Mouse (Mus musculus): ENCODE data around the gene Hcst. TPM values are rescaled to one million over a fixed set of nuclear protein-coding genes. Genes with fewer than 3 reads are reported as not detected.
A peak's percentile ranks its signal among the peaks of the same experiment; 100 is the strongest.

The Hcst gene
- total and polyA plus RNA-seq, 3 experiments: 7.1 to 28.1 TPM; not detected in 1

DNA sequence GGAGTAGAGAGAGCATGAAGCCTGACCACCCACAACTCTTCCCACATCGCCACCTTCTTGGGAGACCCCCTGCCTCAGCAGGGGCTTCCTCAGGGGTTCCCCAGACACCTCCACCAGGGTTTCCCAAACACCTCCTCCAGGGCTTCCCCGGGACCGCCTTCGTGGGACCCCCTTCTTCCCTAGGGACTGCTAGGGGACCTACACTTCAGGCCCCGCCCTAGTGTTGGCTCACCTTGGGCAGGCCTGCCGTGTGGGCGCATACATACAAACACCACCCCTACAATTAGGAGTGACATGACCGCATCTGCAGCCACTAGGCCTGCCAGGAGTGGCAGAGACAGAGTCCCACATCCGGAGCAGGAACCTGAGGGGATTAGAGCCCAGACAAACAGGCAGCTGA lies 1.8 kb downstream of the Hcst start:
- Histone ChIP-seq H3K36me3 (ENCODE audit: control insufficient read depth in 1 of 2, insufficient read depth in 2 of 2, low read length in 2 of 2) (peaks cover 0 to 21% of the 10 kb centered on the region in 2 experiments; a peak in 2 of 4 replicates), H3K9me3 (replicated peaks; ENCODE audit: insufficient read depth, low read length) (no peaks in the 10 kb centered on the region), H3K4me1 (ENCODE audit: control insufficient read depth in 1 of 2, insufficient read depth in 2 of 2, low read length in 2 of 2) (peaks cover 0 to 36% of the 10 kb centered on the region in 2 experiments; a peak in 3 of 4 replicates), H3K27me3 (ENCODE audit: control insufficient read depth in 1 of 2, insufficient read depth in 2 of 2, low read length in 2 of 2) (no peaks in the 10 kb centered on the region), H3K9ac (ENCODE audit: control insufficient read depth, low read depth, low read length, poor library complexity, severe bottlenecking) (no peak overlapping the region), H3K79me2 (ENCODE audit: control insufficient read depth, insufficient read depth, low read length, poor library complexity) (peaks cover 18% of the 10 kb centered on the region), H3K27ac (ENCODE audit: control insufficient read depth, low read depth, low read length) (no peak overlapping the region), H3K4me3 (ENCODE audit: control insufficient read depth in 1 of 2, insufficient read depth in 1 of 2, low read depth in 2 of 2, low read length in 2 of 2) (no peak overlapping the region)
- no peak for TF ChIP-seq ETS1 (IDR thresholded peaks at IDR 0.05; ENCODE audit: low read depth, low read length)
- TF ChIP-seq MYC (IDR thresholded peaks at IDR 0.05; ENCODE audit: low read depth, low read length): no peak
- TF ChIP-seq RCOR1 (IDR thresholded peaks at IDR 0.05; ENCODE audit: low read depth, low read length): no peak
- TF ChIP-seq BHLHE40 (IDR thresholded peaks at IDR 0.05; ENCODE audit: borderline replicate concordance, low read depth, low read length): no peak
- DNase-seq (ENCODE audit: low read depth, low spot score): no peak

DNA sequence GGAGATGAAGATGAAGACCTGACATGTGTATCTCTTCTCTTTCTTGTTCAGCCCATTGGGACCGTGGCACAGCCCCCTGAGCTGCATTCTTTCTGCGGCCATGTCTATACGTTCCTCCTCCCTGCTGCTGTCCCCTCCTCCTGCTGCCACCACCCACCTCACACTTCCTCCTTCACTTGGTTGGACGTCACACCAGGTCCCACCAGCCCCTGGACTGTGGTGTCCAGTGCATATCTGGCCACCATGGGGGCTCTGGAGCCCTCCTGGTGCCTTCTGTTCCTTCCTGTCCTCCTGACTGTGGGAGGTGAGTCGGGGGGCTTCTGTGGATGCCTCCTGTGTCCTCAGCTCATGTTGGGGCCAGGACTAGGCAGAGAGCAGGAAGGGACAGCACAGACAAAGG lies 6.1 kb downstream of the Hcst start, which contains the start of gene Tyrobp:
Gene Tyrobp, plus strand, starts transcription at position 165 of the 400 bp plus-strand sequence.
- no peaks in the 10 kb centered on the region for H3K9me3 ChIP-seq (replicated peaks; ENCODE audit: insufficient read depth, low read length)
- peaks cover 3 to 25% of the 10 kb centered on the region in 2 experiments for H3K4me1 ChIP-seq (ENCODE audit: control insufficient read depth in 1 of 2, insufficient read depth in 2 of 2, low read length in 2 of 2)
- TF ChIP-seq BHLHE40 (IDR thresholded peaks at IDR 0.05; ENCODE audit: borderline replicate concordance, low read depth, low read length) (no peak), NELFE (IDR thresholded peaks at IDR 0.05; ENCODE audit: low read depth, low read length) (no peak), ELF1 (IDR thresholded peaks at IDR 0.05; ENCODE audit: low read depth, low read length) (no peak), CTCF (IDR thresholded peaks at IDR 0.05 in 2 of 3, conservative IDR thresholded peaks at IDR 0.05 in 1 of 3; ENCODE audit: control insufficient read depth in 1 of 3, insufficient read depth in 1 of 3, low read depth in 2 of 3, low read length in 3 of 3, poor library complexity in 1 of 3, severe bottlenecking in 1 of 3) (no peak), NRF1 (IDR thresholded peaks at IDR 0.05; ENCODE audit: insufficient read depth, low read depth, low read length, poor library complexity, severe bottlenecking) (no peak), USF2 (IDR thresholded peaks at IDR 0.05; ENCODE audit: borderline replicate concordance in 1 of 2, insufficient read depth in 1 of 2, low read depth in 1 of 2, low read length in 2 of 2) (no peak), CHD2 (IDR thresholded peaks at IDR 0.05; ENCODE audit: low read length) (no peak), KAT2A (conservative IDR thresholded peaks at IDR 0.05; ENCODE audit: low read depth, low read length) (no peak), MYC (IDR thresholded peaks at IDR 0.05; ENCODE audit: low read depth, low read length) (no peak), TCF12 (IDR thresholded peaks at IDR 0.05; ENCODE audit: low read depth, low read length) (no peak), ZNF384 (IDR thresholded peaks at IDR 0.05; ENCODE audit: low read depth, low read length) (no peak), GABPA (IDR thresholded peaks at IDR 0.05; ENCODE audit: low read depth, low read length) (no peak), UBTF (IDR thresholded peaks at IDR 0.05; ENCODE audit: borderline replicate concordance, insufficient read depth, low read depth, low read length) (no peak), HCFC1 (IDR thresholded peaks at IDR 0.05; ENCODE audit: low read depth, low read length) (no peak), ZC3H11A (IDR thresholded peaks at IDR 0.05; ENCODE audit: low read depth, low read length) (no peak), MAZ (IDR thresholded peaks at IDR 0.05; ENCODE audit: low read depth, low read length) (no peak)
- H3K36me3 ChIP-seq (ENCODE audit: control insufficient read depth in 1 of 2, insufficient read depth in 2 of 2, low read length in 2 of 2): peaks cover 0 to 16% of the 10 kb centered on the region in 2 experiments; a peak in 2 of 4 replicates
- peak within 1 kb of the TSS; percentile 58 for H3K27ac ChIP-seq (ENCODE audit: control insufficient read depth, low read depth, low read length)
- H3K9ac ChIP-seq (ENCODE audit: control insufficient read depth, low read depth, low read length, poor library complexity, severe bottlenecking): peak within 1 kb of the TSS; percentile 50
- no peaks in the 10 kb centered on the region for H3K79me2 ChIP-seq (ENCODE audit: control insufficient read depth, insufficient read depth, low read length, poor library complexity)
- H3K4me3 ChIP-seq (ENCODE audit: control insufficient read depth in 1 of 2, insufficient read depth in 1 of 2, low read depth in 2 of 2, low read length in 2 of 2): peak within 1 kb of the TSS in 1 of 2 experiments; percentile 9; a peak in 1 of 4 replicates
- H3K27me3 ChIP-seq (ENCODE audit: control insufficient read depth in 1 of 2, insufficient read depth in 2 of 2, low read length in 2 of 2): no peaks in the 10 kb centered on the region; a peak in 1 of 4 replicates
- DNase-seq (ENCODE audit: low read depth, low spot score): peak; percentile 24

Measured in MEL (cell line).